Mouse (Mus musculus) midbrain, embryonic 10.5 days (tissue): ENCODE results near the gene Sprr2k. TPM values are rescaled to one million over a fixed set of nuclear protein-coding genes. Genes with fewer than 3 reads are reported as not detected.
"Not testable (repeated sequence)": the region's sequence is repeated elsewhere in the genome, so short reads cannot be mapped to it uniquely, and the experiment has no call there.

Experiments used
- DNase-seq: peaks from one replicate; pipeline ENCODE4 v3.0.0-alpha.2; 2017; ENCODE audit warnings: low spot score
- H3K27ac ChIP-seq: fragments of 300-500 bp; sonication (generic); replicated peaks from 2 replicates; pipeline ENCODE4 v1.5.1; 2016; ENCODE audit warnings: mild to moderate bottlenecking
- H3K27me3 ChIP-seq: fragments of 300-500 bp; sonication (generic); 2 replicates; pipeline ENCODE4 v1.6.1; 2016; ENCODE audit warnings: low read depth, mild to moderate bottlenecking; ENCODE audit not compliant: poor library complexity, severe bottlenecking
- H3K36me3 ChIP-seq: fragments of 300-500 bp; sonication (generic); 2 replicates; pipeline ENCODE4 v1.6.1; 2016; ENCODE audit warnings: mild to moderate bottlenecking, moderate library complexity
- H3K4me1 ChIP-seq: fragments of 300-500 bp; sonication (generic); 2 replicates; pipeline ENCODE4 v1.6.1; 2016
- H3K4me3 ChIP-seq: fragments of 300-500 bp; sonication (generic); 2 replicates; pipeline ENCODE4 v1.5.1; 2016; ENCODE audit warnings: mild to moderate bottlenecking, moderate library complexity
- H3K9me3 ChIP-seq: fragments of 300-500 bp; sonication (generic); replicated peaks from 2 replicates; pipeline ENCODE4 v1.6.1; 2016; ENCODE audit warnings: mild to moderate bottlenecking
- WGBS: fragments of 180-500 bp; shearing (Covaris S2); methylation state at CpG from one replicate; pipeline ENCODE4 v1.1.7; 2016; 5-methylcytosine and 5-hydroxymethylcytosine counted together
- polyA plus RNA-seq: library from polyadenylated mRNA; unstranded; fragments of >200 nt; fragmentation: Nextera tagmentation; extraction: Ambion mirVana; gene quantifications from 2 replicates; pipeline ENCODE4 v1.2.1, GENCODE M21; 2016

The Sprr2k gene
- not detected in 2 replicates for polyA plus RNA-seq

- Histone ChIP-seq H3K4me1 (no peaks in the 10 kb centered on the region), H3K9me3 (no peaks in the 10 kb centered on the region), H3K36me3 (no peaks in the 10 kb centered on the region), H3K27ac (no peak within 1 kb of the TSS), H3K27me3 (no peaks in the 10 kb centered on the region), H3K4me3 (no peak within 1 kb of the TSS)
- 89% methylated on average over 2 of the region's 2 CpGs for WGBS
- DNase-seq, result no peak
Measured at GRCm38 (mm10) chr3:92432282-92432681, at the start of gene Sprr2k. Sprr2k (plus strand) TSS chr3:92432582.

- WGBS, result 74% methylated on average over 1 of the region's 1 CpGs
- no peak for DNase-seq
Measured at GRCm38 (mm10) chr3:92385385-92385784, 47.0 kb upstream of the Sprr2k start, which contains the start of gene Sprr2h. Sprr2h (plus strand) TSS chr3:92385685.

GRCm38 (mm10) chr3:92394301-92394700 is 38.1 kb upstream of the Sprr2k start:
- Histone ChIP-seq H3K4me3 (no peak overlapping the region), H3K36me3 (no peaks in the 10 kb centered on the region), H3K4me1 (no peaks in the 10 kb centered on the region), H3K27ac (no peak overlapping the region), H3K27me3 (no peaks in the 10 kb centered on the region), H3K9me3 (no peaks in the 10 kb centered on the region)
- 43% methylated on average over 1 of the region's 1 CpGs for WGBS
- DNase-seq, result no peak

More at GRCm38 (mm10) chr3:92385385-92385784, 47.0 kb upstream of the Sprr2k start, which contains the start of gene Sprr2h:
- Histone ChIP-seq H3K27ac (no peak within 1 kb of the TSS), H3K36me3 (no peaks in the 10 kb centered on the region), H3K4me3 (no peak within 1 kb of the TSS), H3K4me1 (no peaks in the 10 kb centered on the region), H3K9me3 (no peaks in the 10 kb centered on the region), H3K27me3 (no peaks in the 10 kb centered on the region)

- Histone ChIP-seq H3K4me1 (no peaks in the 10 kb centered on the region), H3K27ac (no peak within 1 kb of the TSS), H3K4me3 (no peak within 1 kb of the TSS), H3K9me3 (no peaks in the 10 kb centered on the region), H3K36me3 (no peaks in the 10 kb centered on the region), H3K27me3 (no peaks in the 10 kb centered on the region)
- 93% methylated on average over 2 of the region's 2 CpGs for WGBS
- no peak for DNase-seq
Measured at GRCm38 (mm10) chr3:92407691-92408090, 24.7 kb upstream of the Sprr2k start, which contains the start of gene Sprr2i. Sprr2i (plus strand) TSS chr3:92407991.

- whole genome bisulfite sequencing, result 94% methylated on average over 2 of the region's 2 CpGs
- no peak within 1 kb of the TSS for H3K27ac ChIP-seq
- no peak for DNase-seq
- no peak within 1 kb of the TSS for H3K4me3 ChIP-seq
- H3K36me3 ChIP-seq, result no peaks in the 10 kb centered on the region
- H3K4me1 ChIP-seq, result no peaks in the 10 kb centered on the region
- no peaks in the 10 kb centered on the region for H3K27me3 ChIP-seq
- no peaks in the 10 kb centered on the region for H3K9me3 ChIP-seq
Measured at GRCm38 (mm10) chr3:92417782-92418181, 14.6 kb upstream of the Sprr2k start, which contains the start of gene Sprr2j-ps. Sprr2j-ps (plus strand) TSS chr3:92418082.

GRCm38 (mm10) chr3:92429323-92429722 is 3.1 kb upstream of the Sprr2k start, which contains the start of gene Gm9774:
Gm9774 (minus strand) TSS chr3:92429423.
- DNase-seq, result no peak
- H3K27me3 ChIP-seq, result no peaks in the 10 kb centered on the region
- H3K27ac ChIP-seq, result no peak within 1 kb of the TSS
- H3K4me1 ChIP-seq, result no peaks in the 10 kb centered on the region
- no peaks in the 10 kb centered on the region for H3K36me3 ChIP-seq
- H3K9me3 ChIP-seq, result no peaks in the 10 kb centered on the region
- no peak within 1 kb of the TSS for H3K4me3 ChIP-seq
- WGBS, result 93% methylated on average over 6 of the region's 6 CpGs

GRCm38 (mm10) chr3:92438689-92439088 is 6.3 kb downstream of the Sprr2k start, which contains the start of gene Sprr1b:
Sprr1b (minus strand) TSS chr3:92438789.
- WGBS, result 86% methylated on average over 3 of the region's 3 CpGs
- H3K4me1 ChIP-seq, result no peaks in the 10 kb centered on the region
- no peak within 1 kb of the TSS for H3K27ac ChIP-seq
- H3K36me3 ChIP-seq, result no peaks in the 10 kb centered on the region
- H3K4me3 ChIP-seq, result no peak within 1 kb of the TSS
- no peaks in the 10 kb centered on the region for H3K27me3 ChIP-seq
- no peaks in the 10 kb centered on the region for H3K9me3 ChIP-seq
- no peak for DNase-seq

- Histone ChIP-seq H3K27ac (no peak overlapping the region), H3K27me3 (no peaks in the 10 kb centered on the region), H3K4me1 (no peaks in the 10 kb centered on the region), H3K9me3 (no peaks in the 10 kb centered on the region), H3K4me3 (no peak overlapping the region), H3K36me3 (no peaks in the 10 kb centered on the region)
- WGBS, result 87% methylated on average over 3 of the region's 3 CpGs
- no peak for DNase-seq
Measured at GRCm38 (mm10) chr3:92440177-92440576, 7.8 kb downstream of the Sprr2k start.

- DNase-seq, result no peak
- H3K4me3 ChIP-seq, result no peak overlapping the region
- no peak overlapping the region for H3K27ac ChIP-seq
- H3K36me3 ChIP-seq, result no peaks in the 10 kb centered on the region
- H3K4me1 ChIP-seq, result no peaks in the 10 kb centered on the region
- H3K9me3 ChIP-seq, result no peaks in the 10 kb centered on the region
- H3K27me3 ChIP-seq, result no peaks in the 10 kb centered on the region
- WGBS, result 89% methylated on average over 5 of the region's 5 CpGs
Measured at GRCm38 (mm10) chr3:92455151-92455550, 22.8 kb downstream of the Sprr2k start.

GRCm38 (mm10) chr3:92458620-92459019 is 26.2 kb downstream of the Sprr2k start, which contains the start of gene Sprr3:
Sprr3 (minus strand) TSS chr3:92458720.
- H3K4me3 ChIP-seq, result no peak within 1 kb of the TSS
- H3K9me3 ChIP-seq, result no peaks in the 10 kb centered on the region
- DNase-seq, result no peak
- no peaks in the 10 kb centered on the region for H3K4me1 ChIP-seq
- WGBS, result 76% methylated on average over 2 of the region's 2 CpGs
- H3K27me3 ChIP-seq, result no peaks in the 10 kb centered on the region
- no peak within 1 kb of the TSS for H3K27ac ChIP-seq
- H3K36me3 ChIP-seq, result no peaks in the 10 kb centered on the region

- no peaks in the 10 kb centered on the region for H3K36me3 ChIP-seq
- DNase-seq, result no peak
- no peak overlapping the region for H3K27ac ChIP-seq
- H3K4me1 ChIP-seq, result no peaks in the 10 kb centered on the region
- no peaks in the 10 kb centered on the region for H3K9me3 ChIP-seq
- no peak overlapping the region for H3K4me3 ChIP-seq
- 96% methylated on average over 1 of the region's 1 CpGs for WGBS
- H3K27me3 ChIP-seq, result no peaks in the 10 kb centered on the region
Measured at GRCm38 (mm10) chr3:92466576-92466975, 34.2 kb downstream of the Sprr2k start.

GRCm38 (mm10) chr3:92467424-92467823 is 35.0 kb downstream of the Sprr2k start:
- no peaks in the 10 kb centered on the region for H3K27me3 ChIP-seq
- no peaks in the 10 kb centered on the region for H3K9me3 ChIP-seq
- no peaks in the 10 kb centered on the region for H3K36me3 ChIP-seq
- no peaks in the 10 kb centered on the region for H3K4me1 ChIP-seq
- no peak for DNase-seq
- no peak overlapping the region for H3K4me3 ChIP-seq
- no peak overlapping the region for H3K27ac ChIP-seq

- Histone ChIP-seq H3K36me3 (no peaks in the 10 kb centered on the region), H3K27me3 (no peaks in the 10 kb centered on the region), H3K27ac (no peak overlapping the region), H3K9me3 (no peaks in the 10 kb centered on the region), H3K4me3 (no peak overlapping the region), H3K4me1 (no peaks in the 10 kb centered on the region)
- WGBS, result 82% methylated on average over 2 of the region's 2 CpGs
- no peak for DNase-seq
Measured at GRCm38 (mm10) chr3:92470111-92470510, 37.7 kb downstream of the Sprr2k start.

- H3K4me3 ChIP-seq, H3K27ac ChIP-seq, H3K36me3 ChIP-seq, H3K27me3 ChIP-seq, H3K4me1 ChIP-seq, H3K9me3 ChIP-seq, DNase-seq: not testable (repeated sequence)
Measured at GRCm38 (mm10) chr3:92481249-92481648, 48.9 kb downstream of the Sprr2k start.
